Mouse (Mus musculus) stomach, postnatal 0 days (tissue): ENCODE data around the gene Clpsl2.

Experiments
- CTCF ChIP-seq: IDR thresholded peaks from 2 replicates; pipeline ENCODE4 v1.5.1; 2016; ENCODE audit warnings: antibody characterized with exemption, low read depth, mild to moderate bottlenecking, moderate library complexity
- EP300 ChIP-seq: optimal IDR thresholded peaks from 2 replicates; pipeline ENCODE3; 2016; ENCODE audit warnings: antibody characterized with exemption

DNA sequence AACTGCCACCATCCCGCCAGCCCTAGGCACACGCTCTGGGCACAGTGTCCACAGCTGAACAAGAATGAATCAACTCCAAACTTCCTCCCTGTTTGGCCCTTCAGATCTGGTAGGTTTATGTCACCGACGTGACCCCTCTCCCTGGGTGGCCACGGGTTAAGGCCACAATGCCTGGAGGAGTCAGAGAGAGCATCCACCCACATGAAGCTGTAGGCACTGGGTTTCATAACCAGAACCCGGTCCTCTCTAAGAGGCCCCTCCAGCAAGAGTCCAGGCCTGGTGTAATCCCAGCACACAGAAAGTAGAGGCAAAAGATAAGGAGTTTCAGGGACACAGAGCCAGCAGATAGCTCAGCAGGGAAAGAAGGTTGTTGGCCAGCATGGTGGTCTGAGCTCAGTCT, 45.0 kb upstream of the Clpsl2 start:
- TF ChIP-seq EP300, result no peak
- TF ChIP-seq CTCF, result no peak
